In the genomic region with DNA sequence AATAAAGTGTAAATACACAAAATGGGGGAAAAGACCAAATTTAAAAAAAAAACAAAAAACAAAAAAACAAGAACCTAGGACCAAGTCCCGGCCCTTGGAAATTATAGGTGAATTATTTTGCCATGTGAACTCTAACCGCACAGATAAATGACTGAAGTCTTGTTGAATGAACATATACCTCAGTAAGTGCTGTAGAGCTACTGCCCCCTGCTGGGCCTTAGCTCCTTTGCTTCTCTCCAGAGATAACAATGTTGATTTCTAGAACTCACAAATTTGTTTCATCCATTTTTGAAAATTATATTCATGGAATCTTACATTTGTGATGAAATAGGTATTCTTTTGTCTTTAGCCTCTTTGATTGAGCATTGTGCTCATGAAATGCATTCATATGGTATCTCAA, we compare ENCODE assay signal across 10 mouse cellular contexts. TPM values are rescaled to one million over a fixed set of nuclear protein-coding genes. Genes with fewer than 3 reads are reported as not detected.
DNase-seq lines count a peak whose midpoint lies in the region; ATAC-seq lines count a peak whose summit lies in the region.
"Had no signal": no experiment of that assay in that cellular context is flagged by ENCODE, and none has a peak within 500 bp of the region (broad histone marks: within the 10 kb centered on the region; RNA-seq: fewer than 3 reads in every experiment).

No protein-coding gene starts in this region.

- no peak overlapping the region for H3K4me2 ChIP-seq in neural tube, embryonic 15.5 days

- no peaks in the 10 kb centered on the region for H3K9me3 ChIP-seq in neural tube, embryonic 15.5 days (replicated peaks)

- H3K4me1 ChIP-seq in neural tube, embryonic 15.5 days, result no peaks in the 10 kb centered on the region

- no peak overlapping the region for H3K27ac ChIP-seq in neural tube, embryonic 15.5 days (replicated peaks)
- H3K27ac ChIP-seq: macrophage had no signal

- no peak overlapping the region for H3K9ac ChIP-seq in neural tube, embryonic 15.5 days (replicated peaks)

- no peaks in the 10 kb centered on the region for H3K27me3 ChIP-seq in neural tube, embryonic 15.5 days (replicated peaks)

- H3K4me3 ChIP-seq in neural tube, embryonic 15.5 days (replicated peaks), result no peak overlapping the region

- no peak for ATAC-seq in megakaryocyte, adult 5-6 weeks (ENCODE audit: poor library complexity, severe bottlenecking)
- no peak for ATAC-seq in neural tube, embryonic 15.5 days (ENCODE audit: low FRiP score)

- WGBS in neural tube, embryonic 15.5 days, result 83% methylated on average over 2 of the region's 2 CpGs

- H3K36me3 ChIP-seq in neural tube, embryonic 15.5 days, result no peaks in the 10 kb centered on the region

- peak; percentile 16 for DNase-seq in gastrocnemius, postnatal 10 days
- no peak for DNase-seq in gastrocnemius, adult 8-10 months (ENCODE audit: low spot score in 2 of 2)
- peak; percentile 29 for DNase-seq in lung, postnatal 14 days
- no peak for DNase-seq in lung, postnatal 25 days (ENCODE audit: low spot score)
- peak; percentile 61 for DNase-seq in brain, adult 2 months (ENCODE audit: low read depth, low spot score)
- DNase-seq in naive thymus-derived CD4-positive, alpha-beta T cell, adult 2 months (ENCODE audit: low read depth), result peak; percentile 39

RNA-seq across cellular contexts. Expression of a gene that starts 19.6 kb away (rescaled TPM):
- 1 to 10 TPM in 1 of 2 experiments, under 1 TPM in 1; 0.92 to 1.7 TPM for total RNA-seq in gastrocnemius, postnatal 10 days (2021)
- total RNA-seq in gastrocnemius, adult 8-10 months (2022), result not detected
- total RNA-seq in megakaryocyte, adult 5-6 weeks (2015), result not detected in 2 replicates
- not detected in 2 replicates for total RNA-seq in megakaryocyte, adult 5-6 weeks (2017)
- 0.19 and 0.23 TPM in 2 replicates for polyA plus RNA-seq in neural tube, embryonic 15.5 days (2015; fragmentation: Nextera tagmentation; extraction: Ambion mirVana)
- total RNA-seq: heart, postnatal 36 days had no signal
- polyA plus RNA-seq: macrophage had no signal

RNA-seq across cellular contexts. Expression of a gene that starts 38.1 kb away (rescaled TPM):
- under 1 TPM; 0.54 to 0.65 TPM for total RNA-seq in gastrocnemius, postnatal 10 days (2021)
- total RNA-seq in gastrocnemius, adult 8-10 months (2022), result under 1 TPM in 1 of 4 experiments, not detected in 3; 0.08 TPM
- not detected in 2 replicates for total RNA-seq in megakaryocyte, adult 5-6 weeks (2015)
- total RNA-seq in megakaryocyte, adult 5-6 weeks (2017), result not detected in 2 replicates
- 0.27 and 1.9 TPM in 2 replicates for polyA plus RNA-seq in neural tube, embryonic 15.5 days (2015; fragmentation: Nextera tagmentation; extraction: Ambion mirVana)
- total RNA-seq: heart, postnatal 36 days had no signal
- polyA plus RNA-seq: macrophage had no signal

RNA-seq across cellular contexts. Expression of a gene that starts 48.3 kb away (rescaled TPM):
- not detected for total RNA-seq in gastrocnemius, postnatal 10 days (2021)
- total RNA-seq in gastrocnemius, adult 8-10 months (2022), result not detected
- 0.41 and 0.51 TPM in 2 replicates for total RNA-seq in megakaryocyte, adult 5-6 weeks (2015)
- 0.51 TPM in 1 of 2 replicates, not detected in the other for total RNA-seq in megakaryocyte, adult 5-6 weeks (2017)
- not detected in 2 replicates for polyA plus RNA-seq in neural tube, embryonic 15.5 days (2015; fragmentation: Nextera tagmentation; extraction: Ambion mirVana)
- total RNA-seq: heart, postnatal 36 days had no signal
- polyA plus RNA-seq: macrophage had no signal

Comparison
In these comparisons a context has a peak if more than half of its experiments do, and no peak if none do; other contexts are left out.
1. DNase-seq: peak in gastrocnemius, postnatal 10 days (single experiment), lung, postnatal 14 days (single experiment), brain, adult 2 months (single experiment) and naive thymus-derived CD4-positive, alpha-beta T cell, adult 2 months (single experiment); none in gastrocnemius, adult 8-10 months (0 of 2) and lung, postnatal 25 days (single experiment).